Mouse (Mus musculus) small intestine, adult 10 weeks (tissue): ENCODE data around the gene A630001G21Rik. TPM values are rescaled to one million over a fixed set of nuclear protein-coding genes. Genes with fewer than 3 reads are reported as not detected.

Experiments used
- polyA plus RNA-seq: library from polyadenylated mRNA; stranded (reverse); fragments of 350-450 nt; fragmentation: Illumina TruSeq; extraction: RNeasy Lipid Tissue Mini Kit (QIAGEN cat#74804); gene quantifications from one replicate; pipeline ENCODE4 v1.2.3, GENCODE M21; 2014; ENCODE audit warnings: low replicate concordance

A630001G21Rik gene
- polyA plus RNA-seq, result 2.9 TPM

DNA sequence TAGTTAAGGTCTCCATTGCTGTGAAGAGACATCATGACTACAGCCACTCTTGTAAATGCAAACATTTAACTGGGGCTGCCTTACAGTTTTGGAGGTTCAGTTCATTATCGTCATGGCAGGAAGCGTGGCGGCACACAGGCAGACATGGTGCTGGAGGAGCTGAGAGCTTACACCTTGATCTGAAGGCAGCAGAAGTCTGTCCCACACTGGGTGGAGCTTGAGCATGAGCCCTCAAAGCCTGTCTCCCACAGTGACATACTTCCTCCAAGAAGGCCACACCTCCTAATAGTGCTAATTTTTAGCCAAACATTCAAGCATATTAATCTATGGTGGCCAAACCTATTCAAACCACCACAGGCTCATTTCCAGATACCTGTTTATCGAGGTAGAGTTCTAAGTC, at the start of gene A630001G21Rik:
A630001G21Rik (minus strand) TSS at position 208 of the 400 bp plus-strand sequence.

DNA sequence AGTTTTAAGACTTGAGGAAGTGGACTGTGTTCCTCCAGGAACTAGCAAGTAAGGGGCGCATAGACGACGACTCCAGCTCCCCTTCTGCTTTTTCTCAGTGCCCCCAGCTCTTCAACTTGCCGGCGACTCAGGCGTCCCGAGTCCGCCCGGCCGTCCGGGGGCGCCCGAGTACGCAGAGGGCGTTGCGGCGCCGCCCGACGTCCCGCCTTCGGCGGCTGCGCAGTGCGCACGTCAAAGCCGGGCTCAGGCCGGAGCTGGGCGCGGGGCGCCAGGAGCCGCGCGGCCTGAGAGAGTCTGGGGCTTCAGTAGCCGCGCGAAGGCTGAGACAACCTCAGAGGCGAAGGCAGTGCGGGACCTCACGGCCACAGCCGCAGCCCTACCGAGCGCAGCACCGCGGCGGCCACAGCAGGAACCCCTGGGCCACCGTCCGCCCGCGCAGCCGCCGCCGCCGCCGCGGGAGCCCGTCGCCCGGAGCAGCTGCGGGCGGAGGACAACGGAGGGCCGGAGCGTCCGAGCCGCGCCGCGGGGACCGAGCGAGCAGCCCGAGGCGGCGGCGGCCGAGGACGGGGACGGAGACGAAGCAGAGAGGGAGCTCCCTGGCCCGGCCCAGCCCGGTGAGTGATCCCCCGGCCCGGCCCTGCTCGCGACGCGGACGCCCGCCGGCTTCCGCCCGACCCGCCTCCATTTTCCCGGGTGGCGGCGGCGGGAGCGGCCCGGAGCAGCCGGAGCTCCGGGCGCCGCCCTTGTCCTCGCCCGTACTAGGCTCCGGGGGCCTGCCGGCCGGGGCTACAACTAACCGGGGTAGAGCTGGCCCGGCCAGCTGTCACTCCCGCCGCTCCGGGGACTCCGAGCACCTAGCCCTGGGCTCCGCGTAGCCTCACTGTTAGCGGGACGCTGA, 15.0 kb upstream of the A630001G21Rik start, which contains the start of gene Cab39:
Cab39 (plus strand) TSS at position 234 of the 898 bp plus-strand sequence.

Other genes with a start within 250 kb of the A630001G21Rik start
- gene G530012D18Rik, start 203.0 kb downstream of the A630001G21Rik start, polyA plus RNA-seq, result not detected
- gene Sp110, start 179.8 kb downstream of the A630001G21Rik start, polyA plus RNA-seq, result 4.8 TPM
- gene Sp140, start 178.3 kb downstream of the A630001G21Rik start, polyA plus RNA-seq, result 7.4 TPM
- gene Sp100, start 128.7 kb downstream of the A630001G21Rik start, polyA plus RNA-seq, result 129 TPM
- 328 TPM for gene Cab39, start 14.8 kb upstream of the A630001G21Rik start, polyA plus RNA-seq
- gene Itm2c, start 115.6 kb upstream of the A630001G21Rik start, polyA plus RNA-seq, result 0.59 TPM
- gene 4933407L21Rik, start 149.8 kb upstream of the A630001G21Rik start, polyA plus RNA-seq, result 0.59 TPM
- gene Gpr55, start 182.4 kb upstream of the A630001G21Rik start, polyA plus RNA-seq, result 7.4 TPM
- not detected for gene Spata3, start 238.2 kb upstream of the A630001G21Rik start, polyA plus RNA-seq